Mouse (Mus musculus) MEL (cell line): ENCODE results near the gene Crygd. TPM values are rescaled to one million over a fixed set of nuclear protein-coding genes. Genes with fewer than 3 reads are reported as not detected.

Experiments
- BHLHE40 ChIP-seq: IDR thresholded peaks from 2 replicates; pipeline ENCODE4 v1.6.1; 2012; ENCODE audit warnings: low read depth, mild to moderate bottlenecking, inconsistent platforms, low read length, improper control_type of control experiment, borderline replicate concordance
- MYC ChIP-seq: IDR thresholded peaks from 2 replicates; pipeline ENCODE4 v1.6.1; 2011; ENCODE audit warnings: low read depth, mild to moderate bottlenecking, low read length, improper control_type of control experiment, moderate library complexity
- RAD21 ChIP-seq: IDR thresholded peaks from 2 replicates; pipeline ENCODE4 v1.6.1; 2011; ENCODE audit warnings: mild to moderate bottlenecking, low read depth, low read length, improper control_type of control experiment
- UBTF ChIP-seq: IDR thresholded peaks from 2 replicates; pipeline ENCODE4 v1.6.1; 2012; ENCODE audit warnings: low read depth, mild to moderate bottlenecking, inconsistent platforms, low read length, improper control_type of control experiment, moderate library complexity, borderline replicate concordance; ENCODE audit not compliant: insufficient read depth
- USF2 ChIP-seq, 2 experiments: IDR thresholded peaks; 2 replicates each; pipeline ENCODE4 v1.6.1; 2011 to 2012; ENCODE audit warnings: improper control_type of control experiment in 2 of 2, low read length in 2 of 2, borderline replicate concordance in 1 of 2, inconsistent platforms in 1 of 2, low read depth in 1 of 2, mild to moderate bottlenecking in 1 of 2; ENCODE audit not compliant: insufficient read depth in 1 of 2
- polyA plus RNA-seq, 2 experiments: library from polyadenylated mRNA; stranded (reverse) in 1 of 2; unstranded in 1 of 2; fragments of >175 nt in 1 of 2; fragments of >200 nt in 1 of 2; gene quantifications; 2 replicates each; pipeline versions ENCODE4 v1.2.1 to v1.2.4; 2012; ENCODE audit warnings: low replicate concordance in 2 of 2, low read depth in 1 of 2; ENCODE audit not compliant: insufficient read length in 2 of 2, insufficient read depth in 1 of 2, missing spikeins in 1 of 2
- total RNA-seq: library from RNA; depleted of rRNA; stranded (reverse); fragments of 300-350 nt; gene quantifications from 2 replicates; pipeline ENCODE4 v1.2.3, GENCODE M21; 2012; rRNA removed

The Crygd gene
- total and polyA plus RNA-seq, 3 experiments, result not detected

GRCm38 (mm10) chr1:65012726-65013125, 50.5 kb downstream of the Crygd start (continued):
- no peak for TF ChIP-seq UBTF
- no peak for TF ChIP-seq MYC
- TF ChIP-seq USF2 (IDR thresholded peaks at IDR 0.05; ENCODE audit: borderline replicate concordance in 1 of 2, insufficient read depth in 1 of 2, low read depth in 1 of 2, low read length in 2 of 2), result no peak
- no peak for TF ChIP-seq BHLHE40
- TF ChIP-seq RAD21, result no peak
- TF ChIP-seq, all 39 proteins: peak for 0

Other genes with a start within 250 kb of the Crygd start
- 1.7 and 1.8 TPM in 2 replicates for gene Plekhm3, start 106.6 kb downstream of the Crygd start, total RNA-seq
- 1 to 10 TPM in 1 of 2 experiments, not detected in 1; 2.0 TPM for gene Plekhm3, start 106.6 kb downstream of the Crygd start, polyA plus RNA-seq
- not detected in 2 replicates for gene Akr1cl, start 30.7 kb downstream of the Crygd start, total RNA-seq
- gene Akr1cl, start 30.7 kb downstream of the Crygd start, polyA plus RNA-seq, result not detected
- gene Cryge, start 12.3 kb downstream of the Crygd start, total RNA-seq, result not detected in 2 replicates
- not detected for gene Cryge, start 12.3 kb downstream of the Crygd start, polyA plus RNA-seq
- not detected in 2 replicates for gene Crygc, start 10.2 kb upstream of the Crygd start, total RNA-seq
- gene Crygc, start 10.2 kb upstream of the Crygd start, polyA plus RNA-seq, result not detected
- gene Crygb, start 18.8 kb upstream of the Crygd start, total RNA-seq, result not detected in 2 replicates
- not detected for gene Crygb, start 18.8 kb upstream of the Crygd start, polyA plus RNA-seq
- not detected in 2 replicates for gene Cryga, start 39.9 kb upstream of the Crygd start, total RNA-seq
- not detected for gene Cryga, start 39.9 kb upstream of the Crygd start, polyA plus RNA-seq
- gene Gm28845, start 56.1 kb upstream of the Crygd start, total RNA-seq, result not detected in 2 replicates
- gene Gm28845, start 56.1 kb upstream of the Crygd start, polyA plus RNA-seq, result not detected
- gene D630023F18Rik, start 59.8 kb upstream of the Crygd start, total RNA-seq, result not detected in 2 replicates
- not detected for gene D630023F18Rik, start 59.8 kb upstream of the Crygd start, polyA plus RNA-seq
- gene Idh1, start 123.0 kb upstream of the Crygd start, total RNA-seq, result 19.3 and 26.8 TPM in 2 replicates
- 10 to 100 TPM in 1 of 2 experiments, not detected in 1; 26.7 TPM for gene Idh1, start 123.0 kb upstream of the Crygd start, polyA plus RNA-seq
- gene Pikfyve, start 123.2 kb upstream of the Crygd start, total RNA-seq, result 13.3 and 14.7 TPM in 2 replicates
- 10 to 100 TPM in 1 of 2 experiments, not detected in 1; 11.5 TPM for gene Pikfyve, start 123.2 kb upstream of the Crygd start, polyA plus RNA-seq
- gene Pth2r, start 218.6 kb upstream of the Crygd start, total RNA-seq, result not detected in 2 replicates
- gene Pth2r, start 218.6 kb upstream of the Crygd start, polyA plus RNA-seq, result not detected